Mouse (Mus musculus) liver, postnatal 0 days (tissue): Measurements from ENCODE around the gene Ak3. TPM values are rescaled to one million over a fixed set of nuclear protein-coding genes. Genes with fewer than 3 reads are reported as not detected.
A peak's percentile ranks its signal among the peaks of the same experiment; 100 is the strongest.

Experiments
- ATAC-seq: fragments of 200-750 bp; cut with Nextera tagmentation; 2 replicates; pipeline ENCODE4 v1.8.0; 2017; ENCODE audit warnings: mild to moderate bottlenecking, moderate library complexity
- DNase-seq: peaks from one replicate; pipeline ENCODE4 v3.0.0-alpha.2; 2016
- H3K27ac ChIP-seq: fragments of 300-500 bp; sonication (generic); 2 replicates; pipeline ENCODE4 v1.5.1; 2014; ENCODE audit warnings: antibody characterized with exemption, moderate library complexity, mild to moderate bottlenecking, low read depth
- H3K27me3 ChIP-seq: fragments of 300-500 bp; sonication (generic); 2 replicates; pipeline ENCODE4 v1.6.1; 2014; ENCODE audit warnings: low read length, control low read depth, mixed read lengths; ENCODE audit not compliant: insufficient read depth
- H3K36me3 ChIP-seq: fragments of 300-500 bp; sonication (generic); replicated peaks from 2 replicates; pipeline ENCODE4 v1.6.1; 2014; ENCODE audit warnings: mild to moderate bottlenecking, control low read depth, low read length, moderate library complexity, mixed read lengths; ENCODE audit not compliant: insufficient read depth
- H3K4me1 ChIP-seq: fragments of 300-500 bp; sonication (generic); 2 replicates; pipeline ENCODE4 v1.6.1; 2014; ENCODE audit warnings: antibody characterized with exemption, mild to moderate bottlenecking, control low read depth; ENCODE audit not compliant: insufficient read depth
- H3K4me2 ChIP-seq: fragments of 300-500 bp; sonication (generic); 2 replicates; pipeline ENCODE4 v1.6.1; 2014; ENCODE audit warnings: low read depth, mild to moderate bottlenecking, low read length, moderate library complexity, mixed read lengths
- H3K4me3 ChIP-seq: fragments of 300-500 bp; sonication (generic); 2 replicates; pipeline ENCODE4 v1.5.1; 2014; ENCODE audit warnings: low read depth, low read length
- H3K9ac ChIP-seq: fragments of 300-500 bp; sonication (generic); replicated peaks from 2 replicates; pipeline ENCODE4 v1.6.1; 2014; ENCODE audit warnings: mild to moderate bottlenecking, moderate library complexity
- H3K9me3 ChIP-seq: fragments of 300-500 bp; sonication (generic); 2 replicates; pipeline ENCODE4 v1.6.1; 2016; ENCODE audit warnings: mild to moderate bottlenecking, control low read depth, low read length, mixed read lengths
- CTCF ChIP-seq: sonication (generic); IDR thresholded peaks from 2 replicates; pipeline ENCODE4 v1.5.1; 2016; ENCODE audit warnings: antibody characterized with exemption, low read depth
- EP300 ChIP-seq: IDR thresholded peaks from 2 replicates; pipeline ENCODE4 v1.6.1; 2016; ENCODE audit warnings: antibody characterized with exemption, low read depth, mild to moderate bottlenecking
- WGBS: fragments of 180-500 bp; shearing (Covaris S2); extraction: QIAGEN DNeasy Blood & Tissue Kit; methylation state at CpG from one replicate; pipeline ENCODE4 v1.1.7; 2014; ENCODE audit not compliant: insufficient replicate concordance; 5-methylcytosine and 5-hydroxymethylcytosine counted together
- polyA plus RNA-seq: library from polyadenylated mRNA; unstranded; fragments of >200 nt; fragmentation: Nextera tagmentation; extraction: Ambion mirVana; gene quantifications from 2 replicates; pipeline ENCODE4 v1.2.1, GENCODE M21; 2015

Ak3 gene
- polyA plus RNA-seq, 1 experiment from 2014 or later, result 48.1 TPM

DNA sequence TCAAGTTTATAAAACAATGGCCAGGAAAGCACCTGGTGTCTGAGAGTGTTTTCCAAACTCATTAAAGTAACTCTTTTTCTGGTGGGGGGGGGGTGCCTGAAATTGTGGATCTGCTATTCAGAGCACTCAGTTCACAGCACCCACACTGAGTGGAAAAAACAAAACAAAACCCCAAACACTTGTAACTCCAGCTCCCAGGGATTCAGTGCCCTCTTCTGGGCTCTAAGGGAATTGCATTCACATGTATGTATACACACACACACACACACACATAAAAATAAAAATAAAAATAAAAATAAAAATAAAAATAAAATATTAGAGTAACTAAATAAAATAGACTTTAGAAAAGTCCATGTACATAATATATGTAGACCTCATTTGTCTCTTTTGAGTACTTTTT lies 8.4 kb downstream of the Ak3 start:
- H3K9ac ChIP-seq, result no peak overlapping the region
- no peak overlapping the region for H3K27ac ChIP-seq
- H3K27me3 ChIP-seq, result no peaks in the 10 kb centered on the region
- DNase-seq (no peak), ATAC-seq (no peak)
- no peak overlapping the region for H3K4me3 ChIP-seq
- H3K36me3 ChIP-seq, result peaks cover 11% of the 10 kb centered on the region
- H3K4me1 ChIP-seq, result no peaks in the 10 kb centered on the region; the same call in 1 of the 2 replicates
- H3K4me2 ChIP-seq, result no peak overlapping the region
- H3K9me3 ChIP-seq, result no peaks in the 10 kb centered on the region
- TF ChIP-seq CTCF (peak; percentile 23), EP300 (no peak)

- Histone ChIP-seq H3K4me1 (no peaks in the 10 kb centered on the region), H3K4me3 (no peak overlapping the region), H3K36me3 (peaks cover 11% of the 10 kb centered on the region), H3K27ac (no peak overlapping the region), H3K27me3 (no peaks in the 10 kb centered on the region), H3K4me2 (no peak overlapping the region), H3K9me3 (no peaks in the 10 kb centered on the region), H3K9ac (no peak overlapping the region)
- WGBS, result 83% methylated on average over 10 of the region's 10 CpGs
- no peak for TF ChIP-seq EP300
- TF ChIP-seq CTCF, result no peak
- ATAC-seq (no peak), DNase-seq (no peak)
Measured at GRCm38 (mm10) chr19:29037541-29037940, 10.2 kb downstream of the Ak3 start.

DNA sequence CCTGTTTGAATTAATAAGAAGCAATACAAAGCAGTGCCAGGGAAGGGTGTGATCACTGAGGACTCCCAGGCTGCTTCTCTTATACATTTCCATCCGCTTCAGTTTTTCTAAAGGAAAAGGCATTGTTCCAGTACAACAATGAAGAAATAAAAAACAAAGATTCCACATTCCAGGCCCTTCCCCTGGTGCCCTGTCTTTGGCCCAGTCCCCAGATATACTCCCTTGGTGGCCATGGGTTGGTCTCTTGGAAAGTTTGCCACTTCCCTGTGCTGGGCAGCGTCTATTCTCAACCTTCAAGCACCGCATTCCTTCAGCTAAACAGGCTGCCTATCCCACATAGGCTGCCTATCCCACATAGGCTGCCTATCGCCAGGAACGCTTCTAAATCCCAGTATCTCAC lies 10.7 kb downstream of the Ak3 start:
- no peak for DNase-seq
- no peaks in the 10 kb centered on the region for H3K9me3 ChIP-seq
- H3K27me3 ChIP-seq, result no peaks in the 10 kb centered on the region
- WGBS, result 87% methylated on average over 5 of the region's 5 CpGs
- no peaks in the 10 kb centered on the region for H3K4me1 ChIP-seq
- no peak for ATAC-seq
- no peak for TF ChIP-seq EP300
- TF ChIP-seq CTCF, result no peak
- no peak overlapping the region for H3K9ac ChIP-seq
- no peak overlapping the region for H3K4me3 ChIP-seq
- no peak overlapping the region for H3K4me2 ChIP-seq
- no peak overlapping the region for H3K27ac ChIP-seq
- H3K36me3 ChIP-seq, result peaks cover 11% of the 10 kb centered on the region

GRCm38 (mm10) chr19:29032662-29033061 lies 15.1 kb downstream of the Ak3 start:
- DNase-seq (no peak), ATAC-seq (no peak)
- Histone ChIP-seq H3K36me3 (peaks cover 14% of the 10 kb centered on the region), H3K27me3 (no peaks in the 10 kb centered on the region), H3K4me3 (no peak overlapping the region), H3K9me3 (no peaks in the 10 kb centered on the region), H3K4me2 (no peak overlapping the region), H3K4me1 (no peaks in the 10 kb centered on the region), H3K9ac (no peak overlapping the region), H3K27ac (no peak overlapping the region)
- no peak for TF ChIP-seq EP300
- no peak for TF ChIP-seq CTCF

GRCm38 (mm10) chr19:29031788-29032187 lies 16.0 kb downstream of the Ak3 start:
- Histone ChIP-seq H3K9ac (no peak overlapping the region), H3K9me3 (no peaks in the 10 kb centered on the region), H3K4me2 (no peak overlapping the region), H3K4me3 (no peak overlapping the region), H3K36me3 (peaks cover 20% of the 10 kb centered on the region), H3K4me1 (no peaks in the 10 kb centered on the region), H3K27me3 (no peaks in the 10 kb centered on the region), H3K27ac (no peak overlapping the region)
- ATAC-seq (peak; percentile 88), DNase-seq (peak; percentile 42)
- no peak for TF ChIP-seq CTCF
- no peak for TF ChIP-seq EP300
- 71% methylated on average over 3 of the region's 3 CpGs for WGBS

DNA sequence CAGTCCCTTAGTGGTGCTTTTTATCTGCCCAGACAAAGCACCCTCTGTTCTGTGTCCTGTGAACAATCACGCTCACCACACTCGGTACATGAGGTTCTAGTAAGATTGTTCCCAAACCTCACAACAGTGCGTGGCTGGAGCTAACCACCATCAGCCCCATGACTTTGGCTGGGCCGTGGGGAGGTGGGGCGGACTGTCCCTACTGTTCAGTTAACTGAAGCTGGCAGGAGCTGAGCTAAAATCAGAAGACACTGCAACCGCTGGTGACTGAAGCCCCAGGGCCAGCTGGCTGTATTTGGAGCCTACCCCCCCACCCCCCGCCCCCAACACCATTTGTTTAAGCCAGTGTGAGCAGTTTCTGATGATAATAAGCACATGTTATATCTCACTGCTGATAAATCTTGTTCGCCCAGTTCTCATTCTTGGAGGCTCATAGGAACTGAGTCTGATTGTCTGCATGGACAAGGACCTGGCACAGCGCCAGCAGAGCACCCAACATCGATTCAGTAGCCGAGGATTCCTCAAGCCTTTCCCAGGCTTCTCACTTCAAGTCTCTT lies 23.3 kb downstream of the Ak3 start:
- Histone ChIP-seq H3K27me3 (no peaks in the 10 kb centered on the region), H3K36me3 (peaks cover 72% of the 10 kb centered on the region), H3K9ac (no peak overlapping the region), H3K4me3 (no peak overlapping the region), H3K4me2 (no peak overlapping the region), H3K9me3 (no peaks in the 10 kb centered on the region), H3K27ac (no peak overlapping the region), H3K4me1 (no peaks in the 10 kb centered on the region)
- no peak for TF ChIP-seq CTCF
- DNase-seq, result no peak
- peak; percentile 59 for ATAC-seq
- WGBS, result 63% methylated on average over 11 of the region's 11 CpGs
